Mouse (Mus musculus) CD4-positive helper T cell, adult 2 months (primary cell): ENCODE data around the gene Hoxc5.

ENCODE experiments used
- DNase-seq: peaks from one replicate; pipeline ENCODE4 v3.0.0-alpha.2; 2012; ENCODE audit warnings: low read depth, missing footprints, low spot score

Gene Hoxc5

GRCm38 (mm10) chr15:102990461-102991397 lies 23.5 kb downstream of the Hoxc5 start, which contains the start of gene Hoxc8:
Hoxc8 (plus strand) TSS chr15:102990607.
- no peak for DNase-seq

GRCm38 (mm10) chr15:102991782-102992181 lies 24.5 kb downstream of the Hoxc5 start:
- no peak for DNase-seq

GRCm38 (mm10) chr15:102992206-102992605 lies 25.0 kb downstream of the Hoxc5 start:
- no peak for DNase-seq

GRCm38 (mm10) chr15:102992863-102993262 lies 25.6 kb downstream of the Hoxc5 start:
- no peak for DNase-seq

GRCm38 (mm10) chr15:102996548-102996947 lies 29.3 kb downstream of the Hoxc5 start:
- DNase-seq = no peak

- no peak for DNase-seq
Observed at GRCm38 (mm10) chr15:102997431-102997830, 30.2 kb downstream of the Hoxc5 start.

GRCm38 (mm10) chr15:102997939-102998355 lies 30.7 kb downstream of the Hoxc5 start, which contains the start of gene Hoxc6:
Hoxc6 (plus strand) TSS chr15:102998257.
- DNase-seq = no peak

- no peak for DNase-seq
Observed at GRCm38 (mm10) chr15:102998608-102999182, 31.5 kb downstream of the Hoxc5 start.

- DNase-seq = peak; percentile 75
Observed at GRCm38 (mm10) chr15:102999183-102999831, 32.1 kb downstream of the Hoxc5 start.

- no peak for DNase-seq
Observed at GRCm38 (mm10) chr15:102999955-103000354, 32.7 kb downstream of the Hoxc5 start.

GRCm38 (mm10) chr15:103000501-103000901 lies 33.3 kb downstream of the Hoxc5 start:
- no peak for DNase-seq

GRCm38 (mm10) chr15:103001370-103001769 lies 34.1 kb downstream of the Hoxc5 start:
- no peak for DNase-seq

GRCm38 (mm10) chr15:103002156-103002555 lies 34.9 kb downstream of the Hoxc5 start:
- DNase-seq = no peak

- no peak for DNase-seq
Observed at GRCm38 (mm10) chr15:103002821-103003448, 35.7 kb downstream of the Hoxc5 start.

GRCm38 (mm10) chr15:103005308-103005707 lies 38.1 kb downstream of the Hoxc5 start:
- DNase-seq = no peak

GRCm38 (mm10) chr15:103005797-103006196 lies 38.6 kb downstream of the Hoxc5 start:
- no peak for DNase-seq

GRCm38 (mm10) chr15:103006326-103006725 lies 39.1 kb downstream of the Hoxc5 start:
- no peak for DNase-seq

GRCm38 (mm10) chr15:103009265-103010111 lies 42.2 kb downstream of the Hoxc5 start:
- DNase-seq = no peak

GRCm38 (mm10) chr15:103010112-103010846 lies 43.0 kb downstream of the Hoxc5 start:
- DNase-seq = no peak
